Mouse (Mus musculus) forebrain, embryonic 13.5 days (tissue): Measurements from ENCODE around the gene Fbp2. TPM values are rescaled to one million over a fixed set of nuclear protein-coding genes. Genes with fewer than 3 reads are reported as not detected.

Experiments used
- polyA plus RNA-seq: library from polyadenylated mRNA; unstranded; fragments of >200 nt; fragmentation: Nextera tagmentation; extraction: Ambion mirVana; gene quantifications from 2 replicates; pipeline ENCODE4 v1.2.1, GENCODE M21; 2015

The Fbp2 gene
- polyA plus RNA-seq, 1 experiment from 2014 or later: not detected

Other genes with a start within 250 kb of the Fbp2 start
- gene 6720489N17Rik, start 234.2 kb downstream of the Fbp2 start, polyA plus RNA-seq: 11.9 and 13.4 TPM in 2 replicates
- 32.5 and 37.1 TPM in 2 replicates for gene Platr25, start 97.7 kb downstream of the Fbp2 start, polyA plus RNA-seq
- gene Gm5141, start 72.6 kb downstream of the Fbp2 start, polyA plus RNA-seq: 11.0 and 12.4 TPM in 2 replicates
- 0.42 TPM in 1 of 2 replicates, not detected in the other for gene Fbp1, start 29.9 kb upstream of the Fbp2 start, polyA plus RNA-seq
- 23.9 and 29.9 TPM in 2 replicates for gene 2010111I01Rik, start 106.5 kb upstream of the Fbp2 start, polyA plus RNA-seq